Mouse (Mus musculus): ENCODE data around the gene Tjp2. TPM values are rescaled to one million over a fixed set of nuclear protein-coding genes. Genes with fewer than 3 reads are reported as not detected.
A peak's percentile ranks its signal among the peaks of the same experiment; 100 is the strongest.

Gene Tjp2
- polyA plus RNA-seq, 1 experiment from 2014 or later, result 19.2 TPM

GRCm38 (mm10) chr19:24176692-24177091 lies 48.1 kb downstream of the Tjp2 start:
- no peak overlapping the region for H3K9ac ChIP-seq

GRCm38 (mm10) chr19:24174896-24175295 lies 49.9 kb downstream of the Tjp2 start:
- no peak for ATAC-seq (ENCODE audit: insufficient number of reproducible peaks, low FRiP score, low TSS enrichment, low read depth)
- no peaks in the 10 kb centered on the region for H3K9me3 ChIP-seq (replicated peaks)
- H3K27me3 ChIP-seq, result no peaks in the 10 kb centered on the region
- H3K4me1 ChIP-seq, result peaks cover 19% of the 10 kb centered on the region
- H3K27ac ChIP-seq (replicated peaks), result peak overlapping the region; percentile 77
- peak overlapping the region; percentile 83 for H3K4me2 ChIP-seq (replicated peaks)
- H3K4me3 ChIP-seq (replicated peaks), result peak overlapping the region; percentile 80
- no peaks in the 10 kb centered on the region for H3K36me3 ChIP-seq
- no peak overlapping the region for H3K9ac ChIP-seq
- 5% methylated on average over 13 of the region's 13 CpGs for WGBS

More at GRCm38 (mm10) chr19:24176692-24177091, 48.1 kb downstream of the Tjp2 start:
- ATAC-seq (ENCODE audit: insufficient number of reproducible peaks, low FRiP score, low TSS enrichment, low read depth), result no peak
- H3K4me3 ChIP-seq (replicated peaks), result no peak overlapping the region
- H3K4me2 ChIP-seq (replicated peaks), result no peak overlapping the region
- H3K27me3 ChIP-seq, result no peaks in the 10 kb centered on the region
- no peaks in the 10 kb centered on the region for H3K9me3 ChIP-seq (replicated peaks)
- WGBS, result 85% methylated on average over 4 of the region's 4 CpGs
- H3K4me1 ChIP-seq, result peaks cover 19% of the 10 kb centered on the region
- no peak overlapping the region for H3K27ac ChIP-seq (replicated peaks)
- H3K36me3 ChIP-seq, result no peaks in the 10 kb centered on the region

- Histone ChIP-seq H3K27me3 (no peaks in the 10 kb centered on the region), H3K4me3 (replicated peaks) (peak overlapping the region; percentile 80), H3K9me3 (replicated peaks) (no peaks in the 10 kb centered on the region), H3K27ac (replicated peaks) (peak overlapping the region; percentile 77), H3K4me2 (replicated peaks) (peak overlapping the region; percentile 83), H3K9ac (peak overlapping the region; percentile 62), H3K36me3 (no peaks in the 10 kb centered on the region), H3K4me1 (peaks cover 19% of the 10 kb centered on the region)
- WGBS, result under 1% methylated on average over 93 of the region's 103 CpGs
- peak; percentile 90 for ATAC-seq (ENCODE audit: insufficient number of reproducible peaks, low FRiP score, low TSS enrichment, low read depth)
Measured at GRCm38 (mm10) chr19:24173608-24174523, 51.0 kb downstream of the Tjp2 start.

- no peak for ATAC-seq (ENCODE audit: insufficient number of reproducible peaks, low FRiP score, low TSS enrichment, low read depth)
- H3K4me1 ChIP-seq, result peaks cover 19% of the 10 kb centered on the region
- WGBS, result 34% methylated on average over 6 of the region's 6 CpGs
- peak overlapping the region; percentile 83 for H3K4me2 ChIP-seq (replicated peaks)
- no peaks in the 10 kb centered on the region for H3K9me3 ChIP-seq (replicated peaks)
- no peak overlapping the region for H3K9ac ChIP-seq
- H3K36me3 ChIP-seq, result no peaks in the 10 kb centered on the region
- no peaks in the 10 kb centered on the region for H3K27me3 ChIP-seq
- H3K4me3 ChIP-seq (replicated peaks), result peak overlapping the region; percentile 80
- H3K27ac ChIP-seq (replicated peaks), result no peak overlapping the region
Measured at GRCm38 (mm10) chr19:24173020-24173419, 51.8 kb downstream of the Tjp2 start.

GRCm38 (mm10) chr19:24168531-24168930 lies 56.3 kb downstream of the Tjp2 start:
- Histone ChIP-seq H3K36me3 (no peaks in the 10 kb centered on the region), H3K9ac (no peak overlapping the region), H3K27ac (replicated peaks) (no peak overlapping the region), H3K9me3 (replicated peaks) (no peaks in the 10 kb centered on the region), H3K4me3 (replicated peaks) (no peak overlapping the region), H3K27me3 (no peaks in the 10 kb centered on the region), H3K4me2 (replicated peaks) (no peak overlapping the region), H3K4me1 (peaks cover 25% of the 10 kb centered on the region)
- WGBS, result 80% methylated on average over 10 of the region's 10 CpGs
- no peak for ATAC-seq (ENCODE audit: insufficient number of reproducible peaks, low FRiP score, low TSS enrichment, low read depth)

GRCm38 (mm10) chr19:24166516-24167091 lies 58.2 kb downstream of the Tjp2 start:
- WGBS, result 13% methylated on average over 17 of the region's 17 CpGs
- H3K27me3 ChIP-seq, result no peaks in the 10 kb centered on the region
- H3K9me3 ChIP-seq (replicated peaks), result no peaks in the 10 kb centered on the region
- H3K27ac ChIP-seq (replicated peaks), result peak overlapping the region; percentile 48; the same call in 1 of the 2 replicates
- peak overlapping the region; percentile 41 for H3K4me2 ChIP-seq (replicated peaks)
- H3K4me3 ChIP-seq (replicated peaks), result peak overlapping the region; percentile 15
- peaks cover 16% of the 10 kb centered on the region for H3K4me1 ChIP-seq
- no peak overlapping the region for H3K9ac ChIP-seq
- peak; percentile 63; the same call in 1 of the 2 replicates for ATAC-seq (ENCODE audit: insufficient number of reproducible peaks, low FRiP score, low TSS enrichment, low read depth)
- H3K36me3 ChIP-seq, result no peaks in the 10 kb centered on the region

GRCm38 (mm10) chr19:24163974-24164373 lies 60.9 kb downstream of the Tjp2 start:
- no peaks in the 10 kb centered on the region for H3K27me3 ChIP-seq
- H3K4me2 ChIP-seq (replicated peaks), result no peak overlapping the region
- no peak overlapping the region for H3K9ac ChIP-seq
- no peaks in the 10 kb centered on the region for H3K36me3 ChIP-seq
- no peaks in the 10 kb centered on the region for H3K9me3 ChIP-seq (replicated peaks)
- H3K4me1 ChIP-seq, result peaks cover 16% of the 10 kb centered on the region
- H3K4me3 ChIP-seq (replicated peaks), result no peak overlapping the region
- no peak overlapping the region for H3K27ac ChIP-seq (replicated peaks)
- 38% methylated on average over 4 of the region's 4 CpGs for WGBS
- no peak for ATAC-seq (ENCODE audit: insufficient number of reproducible peaks, low FRiP score, low TSS enrichment, low read depth)

- H3K4me1 ChIP-seq, result 0 out of 2 replicates have a peak, but pooled peaks cover 3% of the 10 kb centered on the region
- no peak overlapping the region for H3K27ac ChIP-seq (replicated peaks)
- no peaks in the 10 kb centered on the region for H3K27me3 ChIP-seq
- H3K36me3 ChIP-seq, result no peaks in the 10 kb centered on the region
- WGBS, result 43% methylated on average over 8 of the region's 8 CpGs
- H3K9me3 ChIP-seq (replicated peaks), result no peaks in the 10 kb centered on the region
- no peak overlapping the region for H3K4me2 ChIP-seq (replicated peaks)
- H3K4me3 ChIP-seq (replicated peaks), result no peak overlapping the region
- no peak for ATAC-seq (ENCODE audit: insufficient number of reproducible peaks, low FRiP score, low TSS enrichment, low read depth)
- H3K9ac ChIP-seq, result no peak overlapping the region
Measured at GRCm38 (mm10) chr19:24160460-24160859, 64.4 kb downstream of the Tjp2 start.

- no peak for ATAC-seq (ENCODE audit: insufficient number of reproducible peaks, low FRiP score, low TSS enrichment, low read depth)
- Histone ChIP-seq H3K9ac (no peak overlapping the region), H3K9me3 (replicated peaks) (no peaks in the 10 kb centered on the region), H3K4me1 (0 out of 2 replicates have a peak, but pooled peaks cover 3% of the 10 kb centered on the region), H3K36me3 (no peaks in the 10 kb centered on the region), H3K4me2 (replicated peaks) (no peak overlapping the region), H3K27me3 (no peaks in the 10 kb centered on the region), H3K4me3 (replicated peaks) (no peak overlapping the region), H3K27ac (replicated peaks) (no peak overlapping the region)
- WGBS, result 51% methylated on average over 9 of the region's 9 CpGs
Measured at GRCm38 (mm10) chr19:24159751-24160150, 65.1 kb downstream of the Tjp2 start.

- H3K4me2 ChIP-seq (replicated peaks), result no peak overlapping the region
- no peak overlapping the region for H3K27ac ChIP-seq (replicated peaks)
- H3K27me3 ChIP-seq, result no peaks in the 10 kb centered on the region
- no peaks in the 10 kb centered on the region for H3K9me3 ChIP-seq (replicated peaks)
- H3K4me1 ChIP-seq, result 0 out of 2 replicates have a peak, but pooled peaks cover 1% of the 10 kb centered on the region
- H3K9ac ChIP-seq, result no peak overlapping the region
- ATAC-seq (ENCODE audit: insufficient number of reproducible peaks, low FRiP score, low TSS enrichment, low read depth), result no peak
- WGBS, result 45% methylated on average over 7 of the region's 9 CpGs
- H3K4me3 ChIP-seq (replicated peaks), result no peak overlapping the region
- H3K36me3 ChIP-seq, result no peaks in the 10 kb centered on the region
Measured at GRCm38 (mm10) chr19:24159334-24159733, 65.5 kb downstream of the Tjp2 start.

GRCm38 (mm10) chr19:24156067-24156455 lies 68.8 kb downstream of the Tjp2 start:
- Histone ChIP-seq H3K4me3 (replicated peaks) (no peak overlapping the region), H3K27ac (replicated peaks) (no peak overlapping the region), H3K4me2 (replicated peaks) (no peak overlapping the region), H3K9me3 (replicated peaks) (no peaks in the 10 kb centered on the region), H3K36me3 (no peaks in the 10 kb centered on the region), H3K4me1 (no peaks in the 10 kb centered on the region), H3K27me3 (no peaks in the 10 kb centered on the region), H3K9ac (no peak overlapping the region)
- no peak for ATAC-seq (ENCODE audit: insufficient number of reproducible peaks, low FRiP score, low TSS enrichment, low read depth)
- WGBS, result 58% methylated on average over 6 of the region's 6 CpGs

Data from embryonic facial prominence, embryonic 15.5 days (tissue).